Mouse (Mus musculus): ENCODE results near the gene Rhot2.
A peak's percentile ranks its signal among the peaks of the same experiment; 100 is the strongest.
"Not testable (repeated sequence)": the region's sequence is repeated elsewhere in the genome, so short reads cannot be mapped to it uniquely, and the experiment has no call there.

Rhot2 gene

DNA sequence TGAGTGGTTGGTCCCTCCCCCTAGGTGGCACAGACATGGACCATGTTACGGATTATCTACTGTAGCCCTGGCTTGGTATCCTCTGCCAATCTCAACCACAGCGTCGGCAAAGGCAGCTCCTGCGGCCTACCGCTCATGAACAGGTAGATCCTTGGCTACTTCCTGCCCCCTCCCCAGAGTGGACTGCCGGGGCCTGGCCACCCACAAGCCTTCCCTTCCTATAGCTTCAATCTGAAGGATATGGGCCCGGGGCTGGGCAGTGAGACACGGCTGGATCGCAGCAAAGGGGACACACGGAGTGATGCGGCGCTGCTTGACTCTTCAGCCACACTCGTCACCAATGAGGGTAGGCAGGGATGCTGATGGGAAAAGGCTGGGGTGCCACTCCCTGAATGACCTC lies 17.6 kb downstream of the Rhot2 start:
- no peak for DNase-seq

DNA sequence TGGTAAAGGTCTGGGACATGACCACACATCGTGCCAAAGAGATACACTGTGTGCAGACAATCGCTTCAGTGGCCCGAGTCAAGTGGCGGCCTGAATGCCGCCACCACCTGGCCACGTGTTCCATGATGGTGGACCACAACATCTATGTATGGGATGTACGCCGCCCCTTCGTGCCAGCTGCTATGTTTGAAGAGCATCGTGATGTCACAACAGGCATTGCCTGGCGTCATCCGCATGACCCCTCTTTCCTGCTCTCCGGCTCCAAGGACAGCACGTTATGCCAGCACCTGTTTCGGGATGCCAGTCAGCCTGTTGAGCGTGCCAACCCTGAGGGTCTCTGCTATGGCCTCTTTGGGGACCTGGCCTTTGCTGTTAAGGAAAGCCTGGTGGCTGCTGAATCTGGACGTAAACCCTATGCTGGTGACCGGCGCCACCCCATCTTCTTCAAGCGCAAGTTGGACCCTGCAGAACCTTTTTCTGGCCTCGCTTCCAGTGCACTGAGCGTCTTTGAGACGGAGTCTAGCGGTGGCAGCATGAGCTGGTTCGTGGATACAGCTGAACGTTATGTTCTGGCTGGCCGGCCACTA lies 18.6 kb downstream of the Rhot2 start:
- no peak for DNase-seq

- no peak for DNase-seq
These were observed 19.3 kb downstream of the Rhot2 start for GRCm38 (mm10) chr17:25825311-25825710.

- no peak for DNase-seq
These were observed 20.1 kb downstream of the Rhot2 start for GRCm38 (mm10) chr17:25824362-25825142.

GRCm38 (mm10) chr17:25823452-25823851 lies 21.2 kb downstream of the Rhot2 start, which contains the start of gene Wdr24:
TSS of gene Wdr24 (plus strand) at chr17:25823627.
- DNase-seq = peak; percentile 79 to 82

DNA sequence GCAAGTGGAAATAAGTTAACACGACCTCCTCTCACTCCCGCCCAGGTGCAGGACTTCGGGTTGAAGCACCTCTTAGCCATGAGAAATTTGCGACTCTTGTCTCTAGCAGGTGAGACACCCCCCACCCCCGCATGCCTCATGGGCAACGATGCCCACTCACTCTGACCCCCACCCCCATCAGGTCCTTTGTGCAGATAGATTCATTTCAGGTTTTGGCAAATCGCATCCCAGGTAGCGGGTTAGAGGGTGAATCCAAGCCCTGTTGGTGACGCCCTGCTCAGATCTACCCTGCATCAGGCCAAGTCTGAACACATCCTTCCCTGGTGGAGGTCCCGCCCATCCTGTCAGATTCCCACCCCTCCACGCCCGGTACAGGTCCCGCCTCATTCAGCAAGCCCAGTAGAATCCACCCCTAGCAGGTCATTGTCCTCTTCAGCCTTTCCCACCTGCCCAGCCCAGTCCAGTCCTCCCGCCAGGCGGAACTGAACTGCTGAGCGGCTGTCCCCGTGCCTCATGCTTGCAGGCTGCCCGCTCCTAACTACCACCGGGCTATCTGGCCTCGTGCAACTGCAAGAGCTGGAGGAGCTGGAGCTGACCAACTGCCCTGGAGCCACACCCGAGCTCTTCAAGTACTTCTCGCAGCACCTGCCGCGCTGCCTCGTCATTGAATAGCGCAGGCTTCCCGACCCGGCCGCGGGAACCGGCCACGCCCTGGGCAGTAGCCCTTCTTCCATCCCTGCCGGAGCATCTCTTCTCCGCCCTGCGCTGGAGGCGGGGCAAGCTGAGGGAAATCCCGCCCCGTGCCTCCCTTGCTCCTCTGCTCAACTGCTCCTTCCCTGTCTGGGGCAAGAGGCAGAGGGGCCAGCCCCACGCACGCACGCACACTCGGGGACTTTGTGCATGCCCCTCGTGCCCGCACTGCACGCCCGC lies 25.5 kb downstream of the Rhot2 start:
- DNase-seq = peak in 1 of 2 experiments; percentile 36

- DNase-seq = no peak
These were observed 27.0 kb downstream of the Rhot2 start for GRCm38 (mm10) chr17:25817662-25818061.

GRCm38 (mm10) chr17:25813471-25813870 lies 31.2 kb downstream of the Rhot2 start:
- DNase-seq = peak; percentile 83 to 95

DNA sequence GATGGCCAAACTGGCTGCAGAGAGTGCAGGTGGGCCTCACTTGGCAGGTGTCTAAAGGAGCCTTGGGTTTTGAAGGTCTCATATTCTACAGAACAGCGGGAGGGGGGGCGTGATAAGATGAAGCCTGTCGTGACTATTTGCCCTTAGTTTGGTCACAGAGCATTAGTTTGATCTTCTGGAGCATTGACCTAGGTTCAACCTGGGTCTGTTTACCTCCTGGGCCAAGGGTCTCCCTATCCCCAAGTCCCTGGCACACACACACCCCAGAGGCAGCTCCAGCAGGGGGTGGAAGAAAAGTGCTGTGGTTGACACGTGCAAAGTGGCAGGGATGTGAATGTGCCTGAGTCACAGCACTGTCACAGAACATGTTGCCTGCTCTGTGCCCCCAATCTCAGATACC lies 33.8 kb downstream of the Rhot2 start:
- no peak for DNase-seq

GRCm38 (mm10) chr17:25809606-25810340 lies 34.9 kb downstream of the Rhot2 start:
- DNase-seq = no peak

DNA sequence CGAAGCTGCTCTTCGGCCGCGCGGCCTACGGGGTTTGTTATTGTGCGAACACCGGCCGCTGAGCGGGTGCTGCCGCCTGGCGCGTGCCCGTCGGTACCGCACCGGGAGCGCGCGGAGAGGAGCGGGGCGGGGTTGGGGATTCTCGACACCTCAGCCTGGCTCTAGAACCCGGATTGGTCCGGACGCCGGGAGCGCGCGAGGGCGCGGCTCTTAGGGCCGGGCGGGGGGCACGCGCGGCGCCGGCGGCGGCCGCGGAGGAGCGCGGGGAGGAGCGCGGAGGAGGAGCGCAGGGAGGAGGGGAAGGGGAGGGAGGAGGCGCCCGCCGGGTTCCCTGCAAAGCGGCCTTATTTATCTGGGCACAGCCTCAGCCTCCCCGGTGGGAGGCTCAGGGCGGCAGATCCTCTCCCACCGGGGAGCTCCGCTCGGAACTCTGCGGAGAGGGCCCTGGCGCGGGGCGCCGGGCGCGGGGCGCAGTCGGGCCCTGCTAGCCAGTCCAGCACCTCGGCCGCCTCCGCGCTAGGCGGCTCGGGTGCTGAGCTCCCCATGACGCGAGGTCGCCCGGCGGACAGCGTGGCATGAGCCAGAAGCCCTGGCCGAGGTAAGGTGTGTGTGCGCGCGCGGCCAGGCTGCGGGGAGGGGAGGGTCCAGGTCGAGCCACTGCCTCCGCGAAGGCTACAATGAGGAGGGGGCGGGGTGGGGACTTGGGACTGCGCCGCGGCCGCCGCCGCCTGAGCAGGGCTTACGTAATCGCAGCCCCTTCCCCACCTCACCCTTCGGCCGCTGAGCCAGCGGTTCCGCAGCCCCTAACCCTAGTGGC lies 35.7 kb downstream of the Rhot2 start, which contains the start of gene Fbxl16:
Gene Fbxl16, plus strand, starts transcription at position 297 of the 817 bp plus-strand sequence.
- DNase-seq = peak; percentile 78 to 80

DNA sequence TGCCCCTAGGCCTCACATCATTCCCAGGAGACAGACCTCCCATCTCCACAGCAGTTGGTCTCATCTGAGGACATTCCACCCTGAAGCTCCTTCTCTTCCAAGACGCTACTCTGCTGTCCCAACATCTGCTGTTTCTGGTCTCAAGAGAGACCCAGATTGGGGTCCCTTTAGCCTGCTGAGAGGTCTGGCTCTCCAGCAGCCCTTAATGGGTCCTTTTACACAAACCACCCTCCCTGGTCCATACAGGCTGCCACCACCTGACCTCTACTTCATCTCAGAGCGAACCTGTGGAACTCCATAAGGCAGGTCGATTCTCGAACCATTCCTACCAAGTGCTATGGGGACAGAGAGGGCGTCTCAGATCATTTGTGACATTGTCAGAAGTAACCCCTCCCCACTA lies 36.6 kb downstream of the Rhot2 start:
- no peak for DNase-seq

DNA sequence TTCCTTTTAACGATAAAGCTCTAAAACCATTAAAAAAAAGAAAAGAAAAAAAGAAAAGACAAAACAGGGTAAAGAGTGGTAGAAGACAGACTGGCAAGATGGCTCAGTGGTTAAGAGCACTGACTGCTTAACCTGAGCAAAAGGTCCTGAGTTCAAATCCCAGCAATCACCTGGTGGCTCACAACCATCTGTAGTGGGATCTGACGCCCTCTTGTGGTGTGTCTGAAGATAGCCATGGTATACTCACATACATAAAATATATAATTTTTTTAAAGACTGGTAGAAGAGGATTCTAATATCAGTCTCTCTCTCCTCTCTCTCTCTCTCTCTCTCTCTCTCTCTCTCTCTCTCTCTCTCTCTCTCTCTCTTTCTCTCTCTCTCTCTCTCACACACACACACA lies 37.2 kb downstream of the Rhot2 start:
- not testable (repeated sequence) for DNase-seq

DNA sequence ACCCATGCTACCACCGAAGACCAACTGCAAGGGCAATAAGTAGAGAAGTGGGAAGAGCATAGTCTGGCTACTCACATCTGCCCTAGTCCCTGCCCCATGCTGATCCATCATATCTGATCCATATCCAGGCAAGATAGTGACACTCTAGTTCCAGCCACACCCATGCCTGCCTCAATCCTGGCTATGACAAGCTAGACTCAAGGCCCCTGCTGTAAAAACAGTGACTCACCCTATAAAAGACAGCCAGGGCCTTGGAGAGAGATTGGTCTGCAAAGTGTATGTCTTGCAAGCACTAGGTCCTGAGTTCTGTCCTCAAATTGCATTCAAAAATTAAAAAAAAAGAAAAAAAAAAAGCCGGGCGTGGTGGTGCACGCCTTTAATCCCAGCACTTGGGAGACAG lies 38.1 kb downstream of the Rhot2 start:
- DNase-seq = no peak

DNA sequence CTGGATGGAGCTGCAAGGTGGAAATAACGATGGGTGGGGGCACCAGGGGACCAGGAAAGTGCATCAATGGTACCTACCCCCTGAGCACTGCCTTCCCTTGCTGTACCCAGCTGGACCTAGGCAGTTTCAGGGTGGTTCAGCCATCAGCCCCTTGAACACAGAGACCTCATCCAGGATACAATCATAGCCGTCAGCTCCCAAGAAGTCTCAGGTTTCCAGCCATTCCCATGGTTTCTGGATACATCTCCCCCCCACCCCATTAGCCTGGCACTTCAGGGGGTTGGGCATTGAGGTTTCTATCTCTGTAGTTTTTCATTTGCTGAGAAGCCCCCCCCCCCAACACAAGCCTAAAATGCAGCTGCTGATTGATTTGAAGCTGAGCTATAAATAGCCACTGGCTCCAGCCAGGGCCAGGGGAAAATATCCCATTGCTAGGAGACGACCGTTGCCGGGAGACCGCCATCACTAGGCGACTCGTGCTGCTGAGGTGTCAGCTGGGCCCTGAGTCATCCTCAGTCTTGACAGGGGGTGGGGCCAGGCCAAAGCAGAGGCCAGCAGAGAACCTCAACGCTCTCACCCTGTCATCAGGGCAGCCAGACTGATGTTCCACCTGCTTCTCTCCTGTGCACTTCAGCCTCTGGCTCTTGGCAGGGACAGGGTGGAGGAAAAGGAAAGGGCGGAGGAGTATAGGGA lies 41.7 kb downstream of the Rhot2 start:
- DNase-seq = no peak

DNA sequence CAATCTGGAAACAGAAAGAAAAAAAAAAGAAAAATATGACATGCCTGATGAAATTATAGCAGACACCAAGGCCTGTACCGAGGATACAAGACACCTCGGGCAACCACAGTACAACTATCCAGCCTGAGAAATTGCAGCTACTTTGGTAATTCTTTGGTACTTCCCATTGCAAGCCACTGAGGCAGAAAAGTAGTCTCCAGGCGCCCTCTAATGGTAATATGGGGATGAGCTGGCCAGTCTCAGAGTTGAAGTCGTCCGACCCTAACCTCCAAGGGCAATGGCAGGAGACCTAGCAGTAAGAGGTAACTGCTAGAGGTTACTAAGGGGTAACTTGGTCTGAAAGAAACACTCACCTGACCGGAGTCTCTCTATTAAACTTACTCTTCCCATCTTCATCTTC lies 43.6 kb downstream of the Rhot2 start:
- peak; percentile 80 to 81 for DNase-seq

GRCm38 (mm10) chr17:25796951-25797369 lies 47.7 kb downstream of the Rhot2 start, which contains the start of gene Metrn:
TSS of gene Metrn (minus strand) at chr17:25797136.
- DNase-seq = peak; percentile 92 to 97

DNA sequence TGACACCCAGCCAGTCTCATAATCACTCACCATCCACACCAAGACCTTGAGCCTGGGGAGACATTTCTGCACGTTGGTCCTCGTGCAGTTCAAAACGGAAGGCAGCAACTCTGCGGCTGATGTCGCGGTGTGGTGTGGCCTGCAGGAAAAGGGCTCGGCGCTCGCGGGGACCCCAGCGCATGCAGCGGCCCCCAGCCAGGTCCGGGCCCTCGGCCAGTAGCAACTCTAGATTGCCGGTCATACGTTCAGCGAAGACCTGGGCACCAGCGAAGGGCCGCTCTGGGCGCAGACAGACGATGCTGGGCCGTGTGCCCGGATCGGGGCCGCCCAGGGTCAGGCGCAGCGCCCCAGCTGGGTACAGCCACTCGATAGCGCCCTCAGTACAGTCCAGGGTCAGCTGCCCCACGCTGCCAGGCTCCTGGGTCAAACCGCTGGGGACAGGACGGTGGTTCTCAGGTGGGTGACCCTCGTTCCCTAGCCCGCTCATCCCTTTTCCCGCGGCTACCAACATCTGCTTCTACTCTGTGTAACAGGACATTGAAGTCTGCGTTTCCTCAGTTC lies 48.4 kb downstream of the Rhot2 start:
- DNase-seq = peak; percentile 52 to 72

DNA sequence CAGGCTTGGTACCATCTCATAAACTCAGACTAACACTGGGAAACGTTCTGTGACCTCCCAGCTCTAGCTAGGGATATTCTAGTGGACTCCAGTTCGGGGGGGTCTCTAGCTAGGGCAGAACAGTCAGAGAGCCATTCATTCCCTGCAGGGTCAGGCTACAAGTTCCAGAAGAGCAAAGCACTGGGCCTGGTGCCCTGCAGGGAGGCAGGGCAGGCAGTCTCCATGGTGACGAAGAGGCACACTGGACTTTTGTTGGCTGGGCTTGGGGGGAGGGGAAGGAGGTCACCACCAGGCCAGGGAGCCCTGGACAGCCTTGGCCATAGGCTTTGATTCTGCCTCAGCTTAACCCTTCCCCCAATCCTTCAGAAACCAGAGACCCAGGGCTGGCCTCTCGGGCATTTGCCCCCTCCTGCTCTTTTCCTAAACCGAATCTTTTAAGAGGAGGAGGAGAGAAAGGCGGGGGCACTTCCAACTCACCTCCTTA lies 49.0 kb downstream of the Rhot2 start, which contains the start of gene AC134908.4:
Gene AC134908.4, minus strand, starts transcription at position 51 of the 484 bp plus-strand sequence.
- peak; percentile 79 to 83 for DNase-seq

DNA sequence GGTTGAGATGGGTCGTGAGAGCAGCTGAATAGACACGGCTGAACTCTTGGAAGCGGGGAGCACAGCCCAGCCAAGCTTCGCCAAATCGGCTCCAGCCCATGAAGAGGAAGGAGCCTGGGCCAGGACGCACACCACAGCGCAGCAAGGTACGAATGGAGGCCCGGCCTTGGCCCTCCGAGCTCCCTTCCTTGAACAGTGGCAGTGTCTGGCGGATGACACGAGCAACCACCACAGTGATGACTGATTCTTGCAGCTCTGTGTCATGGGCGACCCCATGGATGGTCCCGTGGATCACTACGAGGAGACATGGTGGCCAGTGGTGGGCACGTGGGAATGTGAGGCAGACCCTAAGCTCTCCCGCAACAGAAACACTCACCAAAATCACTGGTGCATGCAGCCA lies 49.7 kb downstream of the Rhot2 start:
- DNase-seq = no peak

Data from kidney, postnatal 36 days (tissue).